Mouse (Mus musculus): ENCODE data around the gene Ahdc1.

DNA sequence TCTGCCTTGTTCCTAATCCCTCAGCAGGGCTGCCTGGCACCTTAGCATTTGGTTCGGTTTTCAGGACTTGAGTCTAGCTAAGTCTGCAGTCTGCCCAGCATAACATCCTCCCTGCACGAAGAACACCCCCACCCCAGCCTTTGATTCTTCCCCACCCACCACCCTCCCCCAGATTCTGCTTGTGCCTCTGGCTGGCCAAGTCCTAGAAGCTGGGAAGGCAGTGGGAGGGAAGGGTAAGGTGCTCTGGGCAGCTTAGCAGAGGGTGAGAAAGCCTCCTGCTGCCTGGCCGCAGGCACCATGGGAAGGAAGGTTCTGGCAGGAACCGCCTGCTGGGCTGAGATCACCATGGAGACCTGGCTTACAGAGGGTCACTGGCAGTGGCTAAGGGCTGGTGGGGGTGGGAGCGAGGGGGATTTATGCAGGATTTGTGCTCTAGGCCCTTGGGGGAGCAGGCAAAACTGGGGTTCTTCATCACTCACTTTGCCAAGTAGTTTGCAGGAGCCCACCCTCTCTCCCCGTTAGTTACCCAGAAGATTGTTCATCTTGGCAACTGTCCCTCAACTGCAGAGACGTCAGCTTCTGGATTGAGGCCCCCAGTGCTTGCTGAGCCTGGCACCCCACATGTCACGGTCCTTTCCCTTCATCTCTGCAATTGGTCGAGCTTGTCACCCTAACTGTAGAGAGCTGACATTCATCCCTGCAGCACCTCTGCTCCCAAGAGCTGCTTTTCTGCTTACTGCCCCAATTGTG lies 63.2 kb downstream of the Ahdc1 start:
- TF ChIP-seq CTCF (IDR thresholded peaks at IDR 0.05; ENCODE audit: low read depth) = no peak
- TF ChIP-seq EP300 (IDR thresholded peaks at IDR 0.05; ENCODE audit: low read depth) = no peak

All from liver, embryonic 14.5 days (tissue).